Mouse (Mus musculus): ENCODE results near the gene Hpd. TPM values are rescaled to one million over a fixed set of nuclear protein-coding genes. Genes with fewer than 3 reads are reported as not detected.
A peak's percentile ranks its signal among the peaks of the same experiment; 100 is the strongest.

Hpd gene
- polyA plus RNA-seq, 1 experiment from 2014 or later, result 0.29 TPM

GRCm38 (mm10) chr5:123133083-123133783, 49.3 kb downstream of the Hpd start:
- H3K4me3 ChIP-seq (ENCODE audit: low read length), result peak overlapping the region; percentile 49; the same call in 1 of the 2 replicates
- H3K4me1 ChIP-seq (ENCODE audit: insufficient read depth, low read length), result peaks cover 74% of the 10 kb centered on the region

DNA sequence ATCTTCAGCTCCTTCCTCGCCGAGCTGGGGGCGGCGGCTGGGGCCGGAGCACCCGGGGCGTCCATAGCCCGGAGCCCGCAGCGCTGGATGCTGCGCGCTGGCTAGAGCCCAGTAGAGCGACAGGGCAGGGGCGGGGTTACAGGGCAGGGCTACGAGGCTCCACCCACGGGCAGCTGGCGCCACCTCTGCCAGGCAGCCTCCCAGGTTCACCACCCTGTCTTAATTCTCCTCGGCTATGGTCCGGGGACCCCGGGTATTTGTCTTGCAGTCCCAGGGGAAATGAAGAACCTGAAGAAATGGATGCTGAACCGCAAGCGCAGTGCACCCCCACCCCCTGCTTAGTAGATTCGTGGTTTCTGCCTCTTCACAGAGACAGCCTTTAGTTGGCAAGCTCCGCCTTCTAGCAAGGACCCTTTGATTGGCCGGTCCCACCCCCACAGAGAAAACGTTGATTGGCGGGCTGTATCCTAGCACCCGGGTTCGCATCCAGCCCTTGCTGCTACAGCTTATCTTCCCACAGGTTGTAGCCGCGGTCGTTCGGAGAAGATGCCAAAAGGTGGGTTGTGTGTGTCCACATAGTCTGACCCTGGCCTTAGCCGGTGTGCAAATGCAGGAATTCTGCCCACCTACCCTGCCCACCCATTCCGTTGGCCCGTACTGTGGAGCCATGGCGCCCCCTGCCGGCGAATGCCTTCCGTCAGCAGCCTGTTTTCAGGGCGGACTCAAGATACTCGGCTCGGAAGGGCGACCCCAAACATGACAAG, 50.0 kb downstream of the Hpd start, which contains the start of gene Rhof:
TSS of gene Rhof (minus strand) at position 385 of the 764 bp plus-strand sequence.
- Histone ChIP-seq H3K4me2 (replicated peaks; ENCODE audit: low read depth, low read length) (peak within 1 kb of the TSS; percentile 77), H3K36me3 (ENCODE audit: insufficient read depth, low read length) (peaks cover 10% of the 10 kb centered on the region; the same call in 1 of the 2 replicates), H3K4me1 (ENCODE audit: insufficient read depth, low read length) (peaks cover 72% of the 10 kb centered on the region), H3K27ac (ENCODE audit: low read length) (peak within 1 kb of the TSS; percentile 100), H3K9ac (replicated peaks; ENCODE audit: low read length) (peak within 1 kb of the TSS; percentile 67), H3K9me3 (ENCODE audit: low read length) (no peaks in the 10 kb centered on the region), H3K4me3 (ENCODE audit: low read length) (peak within 1 kb of the TSS; percentile 49), H3K27me3 (ENCODE audit: insufficient read depth, low read length) (no peaks in the 10 kb centered on the region)
- peak; percentile 57 for ATAC-seq (ENCODE audit: low FRiP score, low TSS enrichment)
- WGBS, result 3% methylated on average over 44 of the region's 44 CpGs

More at GRCm38 (mm10) chr5:123133083-123133783, 49.3 kb downstream of the Hpd start:
- ATAC-seq (ENCODE audit: low FRiP score, low TSS enrichment), result no peak
- H3K9ac ChIP-seq (replicated peaks; ENCODE audit: low read length), result no peak overlapping the region; the same call in 1 of the 2 replicates
- peaks cover 10% of the 10 kb centered on the region; the same call in 1 of the 2 replicates for H3K36me3 ChIP-seq (ENCODE audit: insufficient read depth, low read length)
- H3K9me3 ChIP-seq (ENCODE audit: low read length), result no peaks in the 10 kb centered on the region
- H3K4me2 ChIP-seq (replicated peaks; ENCODE audit: low read depth, low read length), result peak overlapping the region; percentile 22; the same call in 1 of the 2 replicates
- H3K27me3 ChIP-seq (ENCODE audit: insufficient read depth, low read length), result no peaks in the 10 kb centered on the region
- peak overlapping the region; percentile 100 for H3K27ac ChIP-seq (ENCODE audit: low read length)
- 18% methylated on average over 18 of the region's 18 CpGs for WGBS

DNA sequence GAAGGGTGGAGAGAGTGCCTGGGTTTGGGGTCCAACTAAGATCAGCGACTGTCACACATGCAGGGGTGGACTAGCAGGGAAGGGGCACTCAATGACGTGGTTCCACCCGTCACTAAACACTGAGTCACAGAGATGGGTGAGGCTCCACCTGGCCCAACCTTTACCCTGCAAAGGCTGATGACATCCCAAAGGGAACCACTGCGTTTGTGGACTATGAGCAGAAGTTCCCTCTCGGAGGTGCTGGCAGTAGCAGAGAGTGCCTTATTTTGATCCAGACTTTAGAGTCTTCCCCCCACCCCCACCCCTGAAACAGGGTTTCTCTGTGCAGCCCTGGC, 51.7 kb downstream of the Hpd start:
- Histone ChIP-seq H3K36me3 (ENCODE audit: insufficient read depth, low read length) (peaks cover 10% of the 10 kb centered on the region; the same call in 1 of the 2 replicates), H3K4me2 (replicated peaks; ENCODE audit: low read depth, low read length) (no peak overlapping the region), H3K27ac (ENCODE audit: low read length) (no peak overlapping the region), H3K27me3 (ENCODE audit: insufficient read depth, low read length) (no peaks in the 10 kb centered on the region), H3K4me1 (ENCODE audit: insufficient read depth, low read length) (peaks cover 55% of the 10 kb centered on the region), H3K4me3 (ENCODE audit: low read length) (no peak overlapping the region), H3K9me3 (ENCODE audit: low read length) (no peaks in the 10 kb centered on the region), H3K9ac (replicated peaks; ENCODE audit: low read length) (no peak overlapping the region)
- 92% methylated on average over 5 of the region's 5 CpGs for WGBS
- ATAC-seq (ENCODE audit: low FRiP score, low TSS enrichment), result no peak

GRCm38 (mm10) chr5:123130030-123130813, 52.3 kb downstream of the Hpd start:
- no peak overlapping the region for H3K9ac ChIP-seq (replicated peaks; ENCODE audit: low read length)
- peaks cover 10% of the 10 kb centered on the region; the same call in 1 of the 2 replicates for H3K36me3 ChIP-seq (ENCODE audit: insufficient read depth, low read length)
- H3K9me3 ChIP-seq (ENCODE audit: low read length), result no peaks in the 10 kb centered on the region
- WGBS, result 90% methylated on average over 9 of the region's 9 CpGs
- no peak for ATAC-seq (ENCODE audit: low FRiP score, low TSS enrichment)
- H3K27ac ChIP-seq (ENCODE audit: low read length), result no peak overlapping the region
- no peak overlapping the region for H3K4me2 ChIP-seq (replicated peaks; ENCODE audit: low read depth, low read length)
- H3K27me3 ChIP-seq (ENCODE audit: insufficient read depth, low read length), result no peaks in the 10 kb centered on the region
- no peak overlapping the region for H3K4me3 ChIP-seq (ENCODE audit: low read length)
- peaks cover 49% of the 10 kb centered on the region for H3K4me1 ChIP-seq (ENCODE audit: insufficient read depth, low read length)

DNA sequence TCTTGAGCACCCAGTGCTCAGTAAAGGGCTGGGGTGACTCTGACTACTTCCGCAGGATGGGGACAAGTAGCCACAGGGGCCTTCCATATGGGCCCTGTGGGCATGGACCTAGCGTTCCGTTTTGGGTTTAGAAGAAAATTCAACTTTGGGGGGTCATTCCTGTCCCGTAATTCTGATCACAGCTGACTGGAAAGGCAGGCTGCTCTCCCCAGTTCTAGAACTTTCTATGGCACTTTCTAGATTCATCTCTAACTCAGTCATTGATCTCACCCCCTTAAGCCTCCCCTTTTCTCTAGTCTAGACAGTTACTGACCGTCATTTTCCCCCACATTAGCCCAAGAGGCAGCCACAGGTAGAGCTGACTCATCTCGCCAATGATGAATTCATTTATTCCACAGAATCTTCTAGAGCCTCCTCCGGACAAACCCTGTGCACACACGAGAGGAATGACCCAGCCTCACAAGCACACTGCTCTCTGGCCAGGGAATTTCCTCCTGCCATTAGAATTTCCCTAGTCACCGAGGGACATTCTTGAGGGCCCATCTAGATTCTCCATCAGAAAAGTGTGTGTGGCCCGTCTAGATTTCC, 53.3 kb downstream of the Hpd start:
- Histone ChIP-seq H3K27ac (ENCODE audit: low read length) (no peak overlapping the region), H3K36me3 (ENCODE audit: insufficient read depth, low read length) (peaks cover 4% of the 10 kb centered on the region; the same call in 1 of the 2 replicates), H3K27me3 (ENCODE audit: insufficient read depth, low read length) (no peaks in the 10 kb centered on the region), H3K4me1 (ENCODE audit: insufficient read depth, low read length) (peaks cover 39% of the 10 kb centered on the region), H3K4me2 (replicated peaks; ENCODE audit: low read depth, low read length) (no peak overlapping the region), H3K9me3 (ENCODE audit: low read length) (no peaks in the 10 kb centered on the region), H3K9ac (replicated peaks; ENCODE audit: low read length) (no peak overlapping the region), H3K4me3 (ENCODE audit: low read length) (no peak overlapping the region)
- ATAC-seq (ENCODE audit: low FRiP score, low TSS enrichment), result no peak
- WGBS, result 78% methylated on average over 10 of the region's 10 CpGs

DNA sequence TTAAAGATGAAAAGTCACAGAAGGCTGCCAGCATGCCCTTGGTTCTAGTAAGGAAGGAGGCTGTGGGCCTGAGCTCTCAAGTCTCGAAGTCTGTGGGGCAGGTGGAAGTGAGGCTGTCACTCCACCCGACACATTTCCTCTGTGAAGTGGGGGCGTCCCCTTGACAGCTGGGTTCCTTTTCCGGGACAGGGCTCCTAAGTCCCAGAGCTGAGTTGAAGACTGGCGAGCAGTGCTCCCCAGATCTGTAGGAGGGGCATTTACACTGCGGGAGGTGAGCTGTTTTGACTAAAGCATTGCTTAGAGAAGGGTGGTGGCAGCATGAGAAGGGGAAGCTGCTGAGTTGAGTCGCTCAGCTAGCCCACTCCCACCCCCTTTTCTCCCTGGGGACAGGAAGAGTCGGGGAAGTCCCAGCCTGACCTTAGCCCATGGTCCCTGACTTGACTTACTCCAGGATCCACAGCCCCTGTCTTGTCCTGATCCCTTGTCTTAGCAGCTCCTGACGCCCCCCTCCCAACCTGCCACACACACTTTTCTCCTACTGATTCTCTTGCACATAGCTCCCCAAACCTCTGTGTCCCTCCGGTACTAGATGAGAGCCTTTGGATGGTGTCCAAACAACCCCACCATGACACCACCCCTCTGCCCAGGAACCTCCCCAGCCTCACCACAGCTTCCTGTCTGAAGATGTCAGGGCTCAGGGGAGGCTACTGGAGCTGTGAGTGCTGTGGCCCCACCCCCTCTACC, 53.9 kb downstream of the Hpd start:
- 53% methylated on average over 10 of the region's 10 CpGs for WGBS
- no peak overlapping the region for H3K9ac ChIP-seq (replicated peaks; ENCODE audit: low read length)
- H3K4me3 ChIP-seq (ENCODE audit: low read length), result no peak overlapping the region
- no peak overlapping the region for H3K27ac ChIP-seq (ENCODE audit: low read length)
- H3K9me3 ChIP-seq (ENCODE audit: low read length), result no peaks in the 10 kb centered on the region
- no peak overlapping the region for H3K4me2 ChIP-seq (replicated peaks; ENCODE audit: low read depth, low read length)
- H3K27me3 ChIP-seq (ENCODE audit: insufficient read depth, low read length), result no peaks in the 10 kb centered on the region
- no peak for ATAC-seq (ENCODE audit: low FRiP score, low TSS enrichment)
- H3K4me1 ChIP-seq (ENCODE audit: insufficient read depth, low read length), result peaks cover 33% of the 10 kb centered on the region
- no peaks in the 10 kb centered on the region; the same call in 1 of the 2 replicates for H3K36me3 ChIP-seq (ENCODE audit: insufficient read depth, low read length)

DNA sequence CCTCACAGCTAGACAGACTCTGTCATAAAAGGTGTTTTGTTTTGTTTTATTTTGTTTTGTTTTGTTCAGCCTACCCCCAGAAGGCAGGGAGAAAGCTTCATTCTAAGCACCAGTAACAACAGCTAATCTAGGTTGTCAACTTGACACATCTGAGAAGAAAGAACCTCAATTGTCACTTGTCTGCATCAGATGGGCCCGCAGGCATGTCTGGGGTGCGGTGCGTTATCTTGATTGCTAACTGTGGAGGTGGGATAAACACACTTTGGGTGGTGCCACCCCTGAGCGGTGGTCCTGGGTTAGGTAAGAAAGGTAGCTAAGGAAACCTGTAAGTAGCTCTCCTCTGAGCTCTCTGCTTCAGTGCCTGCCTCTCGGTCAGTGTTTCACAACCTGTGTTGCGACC, 55.5 kb downstream of the Hpd start:
- 61% methylated on average over 6 of the region's 6 CpGs for WGBS
- H3K36me3 ChIP-seq (ENCODE audit: insufficient read depth, low read length), result no peaks in the 10 kb centered on the region
- H3K4me2 ChIP-seq (replicated peaks; ENCODE audit: low read depth, low read length), result no peak overlapping the region
- H3K9me3 ChIP-seq (ENCODE audit: low read length), result no peaks in the 10 kb centered on the region
- H3K27ac ChIP-seq (ENCODE audit: low read length), result no peak overlapping the region
- no peaks in the 10 kb centered on the region for H3K27me3 ChIP-seq (ENCODE audit: insufficient read depth, low read length)
- no peak overlapping the region for H3K4me3 ChIP-seq (ENCODE audit: low read length)
- peaks cover 18% of the 10 kb centered on the region for H3K4me1 ChIP-seq (ENCODE audit: insufficient read depth, low read length)
- no peak overlapping the region for H3K9ac ChIP-seq (replicated peaks; ENCODE audit: low read length)
- ATAC-seq (ENCODE audit: low FRiP score, low TSS enrichment), result no peak

GRCm38 (mm10) chr5:123125638-123126406, 56.7 kb downstream of the Hpd start:
- H3K27ac ChIP-seq (ENCODE audit: low read length), result no peak overlapping the region
- H3K4me3 ChIP-seq (ENCODE audit: low read length), result no peak overlapping the region
- no peak overlapping the region for H3K9ac ChIP-seq (replicated peaks; ENCODE audit: low read length)
- no peaks in the 10 kb centered on the region for H3K27me3 ChIP-seq (ENCODE audit: insufficient read depth, low read length)
- 67% methylated on average over 18 of the region's 18 CpGs for WGBS
- H3K4me1 ChIP-seq (ENCODE audit: insufficient read depth, low read length), result peaks cover 9% of the 10 kb centered on the region
- no peaks in the 10 kb centered on the region for H3K36me3 ChIP-seq (ENCODE audit: insufficient read depth, low read length)
- H3K4me2 ChIP-seq (replicated peaks; ENCODE audit: low read depth, low read length), result no peak overlapping the region
- ATAC-seq (ENCODE audit: low FRiP score, low TSS enrichment), result 0 out of 2 replicates have a peak, but pooled peaks have one; percentile 36
- H3K9me3 ChIP-seq (ENCODE audit: low read length), result no peaks in the 10 kb centered on the region

All from kidney, embryonic 16.5 days (tissue).